ENCODE assay signal across 24 mouse cellular contexts in genomic region chr3:130780706-130781240, GRCm38 (mm10).
"Had no signal": no experiment of that assay in that cellular context is flagged by ENCODE, and none has a peak within 500 bp of the region (broad histone marks: within the 10 kb centered on the region; RNA-seq: fewer than 3 reads in every experiment).

No protein-coding gene starts in this region.

- H3K27me3 ChIP-seq: heart, embryonic 12.5 days; hindbrain, embryonic 13.5 days; hindbrain, embryonic 15.5 days; kidney, embryonic 15.5 days; liver, embryonic 13.5 days; liver, embryonic 15.5 days had no signal

- H3K27ac ChIP-seq: heart, embryonic 10.5 days; hindbrain, embryonic 13.5 days; hindbrain, embryonic 15.5 days; hindbrain, postnatal 0 days; kidney, embryonic 15.5 days; kidney, postnatal 0 days; left cerebral cortex, adult 2 months; liver, embryonic 13.5 days; liver, embryonic 15.5 days had no signal

- H3K4me3 ChIP-seq: heart, embryonic 10.5 days; heart, embryonic 12.5 days; hindbrain, embryonic 13.5 days; hindbrain, embryonic 15.5 days; kidney, embryonic 15.5 days; left cerebral cortex, adult 2 months; liver, embryonic 13.5 days; liver, embryonic 15.5 days had no signal

- ATAC-seq: hindbrain, postnatal 0 days; intestine, embryonic 16.5 days; liver, postnatal 0 days had no signal

- H3K36me3 ChIP-seq: heart, embryonic 10.5 days; heart, embryonic 12.5 days; hindbrain, embryonic 13.5 days; hindbrain, embryonic 15.5 days; kidney, embryonic 15.5 days; liver, embryonic 13.5 days; liver, embryonic 15.5 days had no signal

- H3K9ac ChIP-seq: heart, embryonic 12.5 days; hindbrain, embryonic 13.5 days; hindbrain, embryonic 15.5 days; kidney, embryonic 15.5 days; liver, embryonic 13.5 days; liver, embryonic 15.5 days; liver, postnatal 0 days had no signal

- H3K9me3 ChIP-seq: heart, embryonic 10.5 days; heart, embryonic 12.5 days; hindbrain, embryonic 13.5 days; hindbrain, embryonic 15.5 days; kidney, embryonic 15.5 days; liver, embryonic 13.5 days; liver, embryonic 15.5 days had no signal

- DNase-seq: gastrocnemius, postnatal 14 days; gastrocnemius, postnatal 36 days; heart, adult 18-20 months; heart, postnatal 10 days; heart, postnatal 36 days; kidney, adult 11 months; kidney, adult 2 months; kidney, adult 9 months; kidney, postnatal 14 days; kidney, postnatal 36 days; liver; liver, embryonic 13.5 days; liver, postnatal 0 days had no signal

- H3K4me1 ChIP-seq: heart, embryonic 10.5 days; heart, embryonic 12.5 days; hindbrain, embryonic 13.5 days; hindbrain, embryonic 15.5 days; kidney, embryonic 15.5 days; liver, embryonic 13.5 days; liver, embryonic 15.5 days had no signal

- H3K4me2 ChIP-seq: heart, embryonic 12.5 days; hindbrain, embryonic 13.5 days; hindbrain, embryonic 15.5 days; kidney, embryonic 15.5 days; liver, embryonic 11.5 days; liver, embryonic 13.5 days; liver, embryonic 15.5 days had no signal
